Mouse (Mus musculus): ENCODE data around the gene Sf3b2.

DNA sequence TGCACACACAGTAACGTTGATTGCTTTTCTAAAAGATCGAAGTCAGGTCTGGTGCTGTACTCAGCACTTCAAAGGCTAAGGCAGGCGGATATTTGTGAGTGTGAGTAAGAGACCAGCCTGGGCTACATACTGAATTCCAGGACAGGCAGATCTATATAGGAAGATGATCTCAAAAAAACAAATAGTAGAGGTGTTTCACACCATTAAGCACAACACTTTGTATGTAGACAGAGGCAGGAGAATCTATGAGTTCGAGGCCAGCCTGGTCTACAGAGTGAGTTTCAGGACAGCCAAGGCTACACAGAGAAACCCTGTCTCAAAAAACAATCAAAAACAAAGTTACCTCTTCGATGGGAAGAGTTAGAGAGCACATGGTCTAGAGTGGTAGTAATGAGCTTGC, 19.5 kb downstream of the Sf3b2 start:
- TF ChIP-seq CTCF (IDR thresholded peaks at IDR 0.05; ENCODE audit: borderline replicate concordance, insufficient read depth, low read length): no peak
- no peak for TF ChIP-seq POLR2A (IDR thresholded peaks at IDR 0.05; ENCODE audit: low read depth, low read length)
